Mouse (Mus musculus) liver, embryonic 12.5 days (tissue): ENCODE measurements around the gene Clec4n. TPM values are rescaled to one million over a fixed set of nuclear protein-coding genes. Genes with fewer than 3 reads are reported as not detected.
"Not testable (repeated sequence)": the region's sequence is repeated elsewhere in the genome, so short reads cannot be mapped to it uniquely, and the experiment has no call there.

ENCODE experiments used
- ATAC-seq: fragments of 200-750 bp; cut with Nextera tagmentation; 2 replicates; pipeline ENCODE4 v1.8.0; 2017; ENCODE audit warnings: moderate number of reproducible peaks, mild to moderate bottlenecking, moderate library complexity
- H3K27ac ChIP-seq: fragments of 300-500 bp; sonication (generic); 2 replicates; pipeline ENCODE4 v1.5.1; 2016; ENCODE audit warnings: mild to moderate bottlenecking
- H3K27me3 ChIP-seq: fragments of 300-500 bp; sonication (generic); replicated peaks from 2 replicates; pipeline ENCODE4 v1.6.1; 2016; ENCODE audit warnings: mild to moderate bottlenecking, moderate library complexity
- H3K36me3 ChIP-seq: fragments of 300-500 bp; sonication (generic); 2 replicates; pipeline ENCODE4 v1.6.1; 2016; ENCODE audit warnings: mild to moderate bottlenecking, moderate library complexity
- H3K4me1 ChIP-seq: fragments of 300-500 bp; sonication (generic); 2 replicates; pipeline ENCODE4 v1.6.1; 2016
- H3K4me2 ChIP-seq: fragments of 300-500 bp; sonication (generic); 2 replicates; pipeline ENCODE4 v1.6.1; 2016; ENCODE audit warnings: mild to moderate bottlenecking, moderate library complexity
- H3K4me3 ChIP-seq: fragments of 300-500 bp; sonication (generic); 2 replicates; pipeline ENCODE4 v1.5.1; 2016; ENCODE audit warnings: mild to moderate bottlenecking, moderate library complexity
- H3K9ac ChIP-seq: fragments of 300-500 bp; sonication (generic); 2 replicates; pipeline ENCODE4 v1.6.1; 2016; ENCODE audit warnings: mild to moderate bottlenecking, moderate library complexity
- H3K9me3 ChIP-seq: fragments of 300-500 bp; sonication (generic); replicated peaks from 2 replicates; pipeline ENCODE4 v1.6.1; 2016; ENCODE audit warnings: mild to moderate bottlenecking, moderate library complexity
- WGBS: fragments of 180-500 bp; shearing (Covaris S2); methylation state at CpG from one replicate; pipeline ENCODE4 v1.1.7; 2016; ENCODE audit not compliant: insufficient replicate concordance; 5-methylcytosine and 5-hydroxymethylcytosine counted together
- polyA plus RNA-seq: library from polyadenylated mRNA; unstranded; fragments of >200 nt; fragmentation: Nextera tagmentation; extraction: Ambion mirVana; gene quantifications from 2 replicates; pipeline ENCODE4 v1.2.1, GENCODE M21; 2016

Gene Clec4n
- polyA plus RNA-seq, 1 experiment from 2014 or later: 6.4 TPM

- Histone ChIP-seq H3K27ac (no peak overlapping the region), H3K36me3 (no peaks in the 10 kb centered on the region), H3K4me3 (no peak overlapping the region), H3K27me3 (no peaks in the 10 kb centered on the region), H3K9ac (no peak overlapping the region), H3K4me2 (no peak overlapping the region), H3K4me1 (no peaks in the 10 kb centered on the region), H3K9me3 (no peaks in the 10 kb centered on the region)
- no peak for ATAC-seq
- 47% methylated on average over 4 of the region's 4 CpGs for WGBS
Measured at GRCm38 (mm10) chr6:123259889-123260603, 30.4 kb downstream of the Clec4n start.

DNA sequence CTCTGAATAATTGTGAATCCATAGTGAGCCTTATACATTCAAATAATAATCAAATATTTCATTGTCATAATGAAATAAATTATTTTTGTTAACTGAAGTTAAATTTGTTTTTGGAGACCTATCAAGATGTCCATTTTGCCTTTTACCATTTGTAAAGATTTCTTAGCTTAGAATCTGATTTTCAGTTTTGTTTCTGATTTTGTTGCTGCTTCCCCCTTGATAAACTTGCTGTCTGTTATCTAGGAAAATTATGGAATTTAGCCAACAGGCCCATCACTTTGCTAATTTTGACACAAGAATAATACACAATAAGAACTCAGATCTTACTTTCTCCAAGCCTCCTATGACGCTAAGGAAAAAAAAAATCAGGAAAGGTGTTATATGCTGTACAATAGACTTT is 31.2 kb downstream of the Clec4n start:
- H3K9me3 ChIP-seq: no peaks in the 10 kb centered on the region
- H3K4me2 ChIP-seq: no peak overlapping the region
- H3K9ac ChIP-seq: no peak overlapping the region
- H3K36me3 ChIP-seq: no peaks in the 10 kb centered on the region
- WGBS: 71% methylated on average over 1 of the region's 1 CpGs
- no peaks in the 10 kb centered on the region for H3K4me1 ChIP-seq
- ATAC-seq: no peak
- H3K27me3 ChIP-seq: no peaks in the 10 kb centered on the region
- no peak overlapping the region for H3K4me3 ChIP-seq
- H3K27ac ChIP-seq: no peak overlapping the region

- Histone ChIP-seq H3K27ac (no peak within 1 kb of the TSS), H3K4me2 (no peak within 1 kb of the TSS), H3K9me3 (no peaks in the 10 kb centered on the region), H3K27me3 (no peaks in the 10 kb centered on the region), H3K4me3 (no peak within 1 kb of the TSS), H3K36me3 (no peaks in the 10 kb centered on the region), H3K4me1 (0 out of 2 replicates have a peak, but pooled peaks cover under 1% of the 10 kb centered on the region), H3K9ac (no peak within 1 kb of the TSS)
- 47% methylated on average over 4 of the region's 4 CpGs for WGBS
- no peak for ATAC-seq
Measured at GRCm38 (mm10) chr6:123261555-123262161, 32.0 kb downstream of the Clec4n start, which contains the start of gene Clec4d. Gene Clec4d (plus strand): TSS chr6:123262111.

DNA sequence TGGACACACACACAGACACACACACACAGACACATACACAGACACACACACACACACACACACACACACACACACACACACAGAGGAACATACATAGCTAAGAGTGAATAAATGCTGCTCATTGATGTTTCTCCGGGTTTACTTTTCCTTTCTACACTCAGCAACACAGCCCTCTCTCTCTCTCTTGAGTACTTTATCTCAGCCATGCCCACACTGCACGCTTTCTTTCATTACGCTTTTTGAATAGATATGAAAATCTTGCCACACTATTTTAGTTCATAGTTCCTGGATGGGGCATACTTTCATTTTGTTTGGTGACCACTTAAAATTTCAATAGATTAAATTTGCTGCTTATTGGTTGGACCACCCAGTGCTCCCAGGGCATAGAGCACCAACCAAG is 34.6 kb downstream of the Clec4n start:
- H3K27ac ChIP-seq: no peak overlapping the region
- no peak overlapping the region for H3K4me2 ChIP-seq
- H3K36me3 ChIP-seq: no peaks in the 10 kb centered on the region
- 65% methylated on average over 3 of the region's 3 CpGs for WGBS
- ATAC-seq: no peak
- H3K9ac ChIP-seq: no peak overlapping the region
- no peak overlapping the region for H3K4me3 ChIP-seq
- H3K4me1 ChIP-seq: peaks cover 7% of the 10 kb centered on the region; the same call in 1 of the 2 replicates
- no peaks in the 10 kb centered on the region for H3K27me3 ChIP-seq
- H3K9me3 ChIP-seq: no peaks in the 10 kb centered on the region

- Histone ChIP-seq H3K4me2 (no peak overlapping the region), H3K4me1 (peaks cover 7% of the 10 kb centered on the region; the same call in 1 of the 2 replicates), H3K4me3 (no peak overlapping the region), H3K9ac (no peak overlapping the region), H3K27me3 (no peaks in the 10 kb centered on the region), H3K9me3 (no peaks in the 10 kb centered on the region), H3K27ac (peak overlapping the region; percentile 55; the same call in 1 of the 2 replicates), H3K36me3 (no peaks in the 10 kb centered on the region)
- ATAC-seq: peak; percentile 73
- 70% methylated on average over 4 of the region's 4 CpGs for WGBS
Measured at GRCm38 (mm10) chr6:123265809-123266208, 36.2 kb downstream of the Clec4n start.

DNA sequence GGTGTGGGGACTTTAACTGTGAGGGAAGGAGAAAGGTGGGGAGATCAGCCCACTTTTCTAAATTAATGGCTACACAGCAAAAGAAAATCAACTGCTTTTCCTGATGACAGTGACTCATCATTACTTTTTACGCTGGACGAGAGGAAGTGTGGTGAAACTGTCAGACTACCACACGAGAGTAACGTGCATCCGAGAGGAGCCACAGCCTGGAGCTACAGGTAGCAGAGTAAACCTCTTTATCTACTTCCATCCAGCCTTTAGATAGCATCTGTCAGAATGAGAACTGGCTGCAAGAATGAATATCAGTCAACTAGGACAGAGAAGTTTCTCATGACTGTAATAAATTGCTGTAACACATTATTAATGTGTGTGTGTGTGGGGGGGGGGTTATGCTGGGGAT is 37.3 kb downstream of the Clec4n start:
- Histone ChIP-seq H3K27ac (no peak overlapping the region), H3K4me2 (no peak overlapping the region), H3K9me3 (no peaks in the 10 kb centered on the region), H3K27me3 (no peaks in the 10 kb centered on the region), H3K36me3 (no peaks in the 10 kb centered on the region), H3K4me1 (peaks cover 7% of the 10 kb centered on the region; the same call in 1 of the 2 replicates), H3K9ac (peak overlapping the region; percentile 7; the same call in 1 of the 2 replicates), H3K4me3 (no peak overlapping the region)
- 34% methylated on average over 5 of the region's 5 CpGs for WGBS
- ATAC-seq: peak; percentile 60

GRCm38 (mm10) chr6:123279443-123279842 is 49.8 kb downstream of the Clec4n start:
- Histone ChIP-seq H3K9me3 (no peaks in the 10 kb centered on the region), H3K4me1 (no peaks in the 10 kb centered on the region), H3K36me3 (no peaks in the 10 kb centered on the region), H3K4me2 (no peak overlapping the region), H3K27me3 (no peaks in the 10 kb centered on the region), H3K27ac (no peak overlapping the region), H3K9ac (no peak overlapping the region), H3K4me3 (no peak overlapping the region)
- 82% methylated on average over 2 of the region's 2 CpGs for WGBS
- no peak for ATAC-seq

DNA sequence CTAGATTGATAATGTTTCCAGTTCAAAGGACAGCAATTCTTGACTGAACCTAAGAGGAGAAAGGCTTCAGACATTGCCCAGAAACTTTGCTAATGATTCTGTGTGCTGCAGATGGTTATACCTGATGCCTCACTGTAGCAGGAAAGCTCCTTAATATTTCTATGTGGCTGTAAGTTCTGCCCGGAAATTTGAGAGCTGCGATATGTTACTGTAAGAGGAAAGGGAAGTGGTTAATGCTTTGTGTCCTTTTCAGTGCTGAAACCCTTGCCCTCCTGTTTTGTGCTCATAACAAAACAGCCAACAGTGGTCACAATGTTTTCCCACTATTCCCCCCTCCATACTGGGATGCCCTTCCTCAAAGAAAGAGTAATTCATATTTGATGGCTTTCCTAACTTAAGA is 56.7 kb downstream of the Clec4n start:
- WGBS: 27% methylated on average over 2 of the region's 2 CpGs
- Histone ChIP-seq H3K9ac (no peak overlapping the region), H3K4me3 (no peak overlapping the region), H3K27me3 (no peaks in the 10 kb centered on the region), H3K4me2 (no peak overlapping the region), H3K4me1 (peaks cover 10% of the 10 kb centered on the region), H3K27ac (no peak overlapping the region), H3K9me3 (no peaks in the 10 kb centered on the region), H3K36me3 (no peaks in the 10 kb centered on the region)
- no peak for ATAC-seq

DNA sequence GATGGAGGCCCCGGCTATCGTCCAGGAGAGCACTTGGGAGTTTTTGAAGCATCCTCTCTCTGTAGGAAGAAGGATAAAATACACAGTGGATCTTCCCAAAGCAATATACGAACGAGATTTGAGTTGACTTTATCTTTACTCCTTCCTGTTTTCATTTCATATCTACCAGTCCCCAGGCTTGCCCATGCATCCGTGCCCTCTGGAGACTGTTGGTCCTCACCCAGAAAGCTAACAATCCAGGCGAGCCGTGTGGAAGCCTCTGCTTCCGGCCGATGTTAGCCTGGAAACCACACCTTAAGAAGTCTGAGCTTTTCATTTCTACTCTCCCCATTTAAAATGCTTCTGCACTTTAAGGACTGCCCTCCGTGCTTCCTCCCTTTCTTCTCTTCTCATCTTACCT is 59.3 kb downstream of the Clec4n start:
- 46% methylated on average over 10 of the region's 10 CpGs for WGBS
- no peak for ATAC-seq
- Histone ChIP-seq H3K27ac (no peak overlapping the region), H3K4me2 (no peak overlapping the region), H3K27me3 (no peaks in the 10 kb centered on the region), H3K36me3 (no peaks in the 10 kb centered on the region), H3K9me3 (no peaks in the 10 kb centered on the region), H3K9ac (no peak overlapping the region; the same call in 1 of the 2 replicates), H3K4me3 (no peak overlapping the region), H3K4me1 (peaks cover 21% of the 10 kb centered on the region)

DNA sequence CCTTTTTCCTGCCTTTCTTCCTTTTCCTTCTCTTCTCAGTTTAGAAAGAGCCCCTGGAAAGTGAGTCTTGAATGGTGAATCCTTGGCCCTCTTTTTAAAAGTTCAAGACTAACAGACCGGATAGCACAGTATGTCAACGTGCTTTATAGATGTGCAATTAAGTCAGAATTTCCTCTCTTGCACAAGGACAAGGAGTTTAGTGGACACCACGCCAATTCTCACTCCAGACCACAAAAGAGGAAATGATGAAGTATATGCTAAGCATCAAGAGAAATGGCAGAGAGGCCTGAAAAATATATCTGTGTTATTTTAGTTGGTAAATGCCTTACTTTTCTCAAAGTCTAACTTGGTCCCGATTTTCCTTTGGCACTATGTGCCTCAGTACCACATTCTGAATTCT is 60.1 kb downstream of the Clec4n start, which contains the start of gene Clec4e:
TSS of gene Clec4e (minus strand) at position 118 of the 400 bp plus-strand sequence.
- no peak within 1 kb of the TSS for H3K27ac ChIP-seq
- no peaks in the 10 kb centered on the region for H3K27me3 ChIP-seq
- H3K9me3 ChIP-seq: no peaks in the 10 kb centered on the region
- H3K4me3 ChIP-seq: no peak within 1 kb of the TSS
- ATAC-seq: no peak
- H3K36me3 ChIP-seq: no peaks in the 10 kb centered on the region
- H3K9ac ChIP-seq: no peak within 1 kb of the TSS; the same call in 1 of the 2 replicates
- peaks cover 29% of the 10 kb centered on the region for H3K4me1 ChIP-seq
- no peak within 1 kb of the TSS for H3K4me2 ChIP-seq
- WGBS: 56% methylated on average over 4 of the region's 4 CpGs

GRCm38 (mm10) chr6:123292751-123293400 is 63.2 kb downstream of the Clec4n start:
- H3K4me1 ChIP-seq: peaks cover 42% of the 10 kb centered on the region
- no peaks in the 10 kb centered on the region for H3K27me3 ChIP-seq
- H3K27ac ChIP-seq: peak overlapping the region; percentile 98
- peak overlapping the region; percentile 55 for H3K4me2 ChIP-seq
- H3K9me3 ChIP-seq: no peaks in the 10 kb centered on the region
- ATAC-seq: peak; percentile 100
- WGBS: 88% methylated on average over 1 of the region's 1 CpGs
- H3K9ac ChIP-seq: peak overlapping the region; percentile 48; the same call in 1 of the 2 replicates
- H3K36me3 ChIP-seq: no peaks in the 10 kb centered on the region
- H3K4me3 ChIP-seq: no peak overlapping the region

- WGBS: 52% methylated on average over 11 of the region's 11 CpGs
- peak; percentile 9; the same call in 1 of the 2 replicates for ATAC-seq
- H3K4me2 ChIP-seq: peak overlapping the region; percentile 47
- H3K9me3 ChIP-seq, H3K36me3 ChIP-seq, H3K27me3 ChIP-seq, H3K9ac ChIP-seq, H3K4me3 ChIP-seq: not testable (repeated sequence)
- peak overlapping the region; percentile 91 for H3K27ac ChIP-seq
- H3K4me1 ChIP-seq: peaks cover 42% of the 10 kb centered on the region
Measured at GRCm38 (mm10) chr6:123293509-123293908, 63.9 kb downstream of the Clec4n start.
